8 mouse cellular contexts compared by ENCODE assay signal in genomic region chr13:51407541-51408217, GRCm38 (mm10). TPM values are rescaled to one million over a fixed set of nuclear protein-coding genes. Genes with fewer than 3 reads are reported as not detected.
A peak's percentile ranks its signal among the peaks of the same experiment; 100 is the strongest.
DNase-seq lines count a peak whose midpoint lies in the region; ATAC-seq and TF ChIP-seq lines count a peak whose summit lies in the region.
"Had no signal": no experiment of that assay in that cellular context is flagged by ENCODE, and none has a peak within 500 bp of the region (broad histone marks: within the 10 kb centered on the region; RNA-seq: fewer than 3 reads in every experiment).

No protein-coding gene starts in this region.

- peak overlapping the region; percentile 70 for H3K9ac ChIP-seq in lung, embryonic 15.5 days
- H3K9ac ChIP-seq in forebrain, embryonic 14.5 days (ENCODE audit: low read length) = peak overlapping the region; percentile 51; the same call in 1 of the 2 replicates
- H3K9ac ChIP-seq in intestine, postnatal 0 days (ENCODE audit: low read depth, low read length) = no peak overlapping the region
- H3K9ac ChIP-seq in stomach, embryonic 14.5 days (replicated peaks; ENCODE audit: low read depth, low read length) = peak overlapping the region; percentile 77; the same call in 1 of the 2 replicates

- H3K27ac ChIP-seq in lung, embryonic 15.5 days = peak overlapping the region; percentile 68
- no peak overlapping the region for H3K27ac ChIP-seq in forebrain, embryonic 14.5 days (ENCODE audit: low read depth, low read length)
- H3K27ac ChIP-seq in intestine, postnatal 0 days (ENCODE audit: low read depth, low read length) = no peak overlapping the region
- peak overlapping the region; percentile 74 for H3K27ac ChIP-seq in stomach, embryonic 14.5 days (ENCODE audit: low read length)

- DNase-seq in lung, postnatal 25 days (ENCODE audit: low spot score) = no peak
- no peak for DNase-seq in forebrain, embryonic 14.5 days (ENCODE audit: low spot score)
- DNase-seq in thymus, postnatal 36 days = no peak
- DNase-seq in layer of hippocampus, postnatal 36 days = no peak

- 28% methylated on average over 13 of the region's 13 CpGs for WGBS in lung, embryonic 15.5 days
- WGBS in forebrain, embryonic 14.5 days = 33% methylated on average over 13 of the region's 13 CpGs
- WGBS in intestine, postnatal 0 days = 52% methylated on average over 13 of the region's 13 CpGs
- WGBS in stomach, embryonic 14.5 days = 33% methylated on average over 13 of the region's 13 CpGs

- peaks cover 20% of the 10 kb centered on the region for H3K4me1 ChIP-seq in lung, embryonic 15.5 days
- peaks cover 8% of the 10 kb centered on the region for H3K4me1 ChIP-seq in forebrain, embryonic 14.5 days (ENCODE audit: control insufficient read depth, insufficient read depth, low read length)
- no peaks in the 10 kb centered on the region for H3K4me1 ChIP-seq in intestine, postnatal 0 days (replicated peaks; ENCODE audit: control insufficient read depth, insufficient read depth, low read length)
- H3K4me1 ChIP-seq in stomach, embryonic 14.5 days (ENCODE audit: control insufficient read depth, insufficient read depth, low read length) = peaks cover 16% of the 10 kb centered on the region; the same call in 1 of the 2 replicates

- 0 out of 2 replicates have a peak, but pooled peaks cover 7% of the 10 kb centered on the region for H3K27me3 ChIP-seq in lung, embryonic 15.5 days
- no peaks in the 10 kb centered on the region for H3K27me3 ChIP-seq in forebrain, embryonic 14.5 days (replicated peaks; ENCODE audit: control insufficient read depth, insufficient read depth, low read length)
- peaks cover 13% of the 10 kb centered on the region; the same call in 1 of the 2 replicates for H3K27me3 ChIP-seq in intestine, postnatal 0 days (replicated peaks; ENCODE audit: control insufficient read depth, insufficient read depth, low read length)
- no peaks in the 10 kb centered on the region for H3K27me3 ChIP-seq in stomach, embryonic 14.5 days (ENCODE audit: control insufficient read depth, insufficient read depth, low read length)

- H3K9me3 ChIP-seq in lung, embryonic 15.5 days = no peaks in the 10 kb centered on the region
- H3K9me3 ChIP-seq in forebrain, embryonic 14.5 days (replicated peaks; ENCODE audit: control insufficient read depth, low read length) = no peaks in the 10 kb centered on the region
- no peaks in the 10 kb centered on the region for H3K9me3 ChIP-seq in intestine, postnatal 0 days (ENCODE audit: control insufficient read depth)
- H3K9me3 ChIP-seq in stomach, embryonic 14.5 days (ENCODE audit: control insufficient read depth, low read depth, low read length) = no peaks in the 10 kb centered on the region

- peak overlapping the region; percentile 70 for H3K4me2 ChIP-seq in lung, embryonic 15.5 days
- peak overlapping the region; percentile 61; the same call in 1 of the 2 replicates for H3K4me2 ChIP-seq in forebrain, embryonic 14.5 days (ENCODE audit: low read length)
- peak overlapping the region; percentile 58; the same call in 1 of the 2 replicates for H3K4me2 ChIP-seq in intestine, postnatal 0 days (replicated peaks; ENCODE audit: low read depth)
- peak overlapping the region; percentile 64 for H3K4me2 ChIP-seq in stomach, embryonic 14.5 days (replicated peaks; ENCODE audit: low read depth, low read length)

- peak overlapping the region; percentile 61 for H3K4me3 ChIP-seq in lung, embryonic 15.5 days
- H3K4me3 ChIP-seq in forebrain, embryonic 14.5 days (ENCODE audit: low read depth, low read length) = no peak overlapping the region
- H3K4me3 ChIP-seq in intestine, postnatal 0 days (ENCODE audit: low read depth, low read length) = peak overlapping the region; percentile 39; the same call in 1 of the 2 replicates
- H3K4me3 ChIP-seq in stomach, embryonic 14.5 days (ENCODE audit: low read depth, low read length) = peak overlapping the region; percentile 70; the same call in 1 of the 2 replicates
- H3K4me3 ChIP-seq: erythroblast, embryonic 14.5 days had no signal

- TF ChIP-seq CTCF in intestine, postnatal 0 days (IDR thresholded peaks at IDR 0.05; ENCODE audit: low read depth) = no peak

- H3K36me3 ChIP-seq in lung, embryonic 15.5 days = no peaks in the 10 kb centered on the region
- no peaks in the 10 kb centered on the region for H3K36me3 ChIP-seq in forebrain, embryonic 14.5 days (ENCODE audit: control insufficient read depth, insufficient read depth, low read length)
- no peaks in the 10 kb centered on the region for H3K36me3 ChIP-seq in intestine, postnatal 0 days (ENCODE audit: control insufficient read depth, insufficient read depth)
- no peaks in the 10 kb centered on the region for H3K36me3 ChIP-seq in stomach, embryonic 14.5 days (ENCODE audit: control insufficient read depth, insufficient read depth, low read length)

- no peak for ATAC-seq in lung, embryonic 15.5 days (ENCODE audit: borderline replicate concordance, extremely low read depth, low FRiP score, low TSS enrichment)
- no peak for ATAC-seq in forebrain, embryonic 14.5 days
- no peak for ATAC-seq in intestine, postnatal 0 days
- ATAC-seq in stomach, embryonic 14.5 days (ENCODE audit: insufficient number of reproducible peaks, insufficient read depth, low FRiP score, low read depth) = no peak

RNA-seq across cellular contexts. Expression of gene S1pr3, which starts 0.8 kb away (rescaled TPM):
- polyA plus RNA-seq in lung, embryonic 15.5 days (2015; fragmentation: Nextera tagmentation; extraction: Ambion mirVana) = 107 and 115 TPM in 2 replicates
- polyA plus RNA-seq in forebrain, embryonic 14.5 days (2014; fragmentation: Nextera tagmentation; extraction: Ambion mirVana) = 10.3 and 12.3 TPM in 2 replicates
- 10.5 and 11.8 TPM in 2 replicates for polyA plus RNA-seq in intestine, postnatal 0 days (2015; fragmentation: Nextera tagmentation; extraction: Ambion mirVana)
- 61.1 and 64.9 TPM in 2 replicates for polyA plus RNA-seq in stomach, embryonic 14.5 days (2014; fragmentation: Nextera tagmentation; extraction: Ambion mirVana)
- 1 to 10 TPM; 5.5 to 6.0 TPM for total RNA-seq in layer of hippocampus, postnatal 36 days (2021)

Comparison
In these comparisons a context has a peak if more than half of its experiments do, and no peak if none do; other contexts are left out.
1. H3K27ac ChIP-seq: peak in lung, embryonic 15.5 days (single experiment) and stomach, embryonic 14.5 days (single experiment); none in forebrain, embryonic 14.5 days (single experiment) and intestine, postnatal 0 days (single experiment).
2. Peak in every context shown above with its lines, with median percentiles within 50 percentile points of each other: H3K4me2 ChIP-seq.